Mouse (Mus musculus): ENCODE results near the gene Drd4. TPM values are rescaled to one million over a fixed set of nuclear protein-coding genes. Genes with fewer than 3 reads are reported as not detected.
"Not testable (repeated sequence)": the region's sequence is repeated elsewhere in the genome, so short reads cannot be mapped to it uniquely, and the experiment has no call there.

The Drd4 gene
- polyA plus RNA-seq (2014; fragmentation: Nextera tagmentation; extraction: Ambion mirVana) = 1.0 and 1.4 TPM in 2 replicates

- Histone ChIP-seq H3K9me3 (ENCODE audit: low read depth, low read length) (no peaks in the 10 kb centered on the region), H3K4me1 (ENCODE audit: insufficient read depth) (peaks cover 11% of the 10 kb centered on the region), H3K9ac (peak within 1 kb of the TSS; percentile 46), H3K4me2 (peak within 1 kb of the TSS; percentile 86), H3K4me3 (ENCODE audit: low read depth, low read length) (peak within 1 kb of the TSS; percentile 43), H3K36me3 (ENCODE audit: insufficient read depth) (peaks cover 6% of the 10 kb centered on the region; the same call in 1 of the 2 replicates), H3K27me3 (ENCODE audit: insufficient read depth, low read length) (peaks cover 50% of the 10 kb centered on the region), H3K27ac (ENCODE audit: low read depth) (no peak within 1 kb of the TSS)
- no peak for TF ChIP-seq CTCF (IDR thresholded peaks at IDR 0.05; ENCODE audit: low read depth)
- peak; percentile 78 for DNase-seq
- WGBS = 2% methylated on average over 46 of the region's 46 CpGs
- peak; percentile 84 for ATAC-seq (ENCODE audit: insufficient read depth)
Observed at GRCm38 (mm10) chr7:141291921-141292582, at the start of gene Drd4. Gene Drd4, plus strand, starts transcription at chr7:141292006.

GRCm38 (mm10) chr7:141250486-141250885, 41.3 kb upstream of the Drd4 start:
- not testable (repeated sequence) for H3K9me3 ChIP-seq (ENCODE audit: low read depth, low read length); H3K27ac ChIP-seq (ENCODE audit: low read depth); H3K27me3 ChIP-seq (ENCODE audit: insufficient read depth, low read length); DNase-seq; H3K4me2 ChIP-seq; H3K9ac ChIP-seq; H3K4me1 ChIP-seq (ENCODE audit: insufficient read depth); ATAC-seq (ENCODE audit: insufficient read depth); H3K4me3 ChIP-seq (ENCODE audit: low read depth, low read length)
- H3K36me3 ChIP-seq (ENCODE audit: insufficient read depth) = peaks cover 94% of the 10 kb centered on the region
- 78% methylated on average over 4 of the region's 4 CpGs for WGBS

GRCm38 (mm10) chr7:141256159-141256558, 35.6 kb upstream of the Drd4 start:
- Histone ChIP-seq H3K27me3 (ENCODE audit: insufficient read depth, low read length) (no peaks in the 10 kb centered on the region), H3K4me3 (ENCODE audit: low read depth, low read length) (no peak overlapping the region), H3K36me3 (ENCODE audit: insufficient read depth) (peaks cover 96% of the 10 kb centered on the region), H3K4me1 (ENCODE audit: insufficient read depth) (no peaks in the 10 kb centered on the region), H3K4me2 (no peak overlapping the region), H3K9ac (no peak overlapping the region), H3K27ac (ENCODE audit: low read depth) (no peak overlapping the region), H3K9me3 (ENCODE audit: low read depth, low read length) (no peaks in the 10 kb centered on the region)
- WGBS = 91% methylated on average over 10 of the region's 10 CpGs
- ATAC-seq (ENCODE audit: insufficient read depth) (no peak), DNase-seq (no peak)
- no peak for TF ChIP-seq CTCF (IDR thresholded peaks at IDR 0.05; ENCODE audit: low read depth)

GRCm38 (mm10) chr7:141261480-141261879, 30.3 kb upstream of the Drd4 start:
- H3K4me3 ChIP-seq (ENCODE audit: low read depth, low read length) = no peak overlapping the region
- no peak for DNase-seq
- 86% methylated on average over 3 of the region's 3 CpGs for WGBS
- no peak overlapping the region for H3K27ac ChIP-seq (ENCODE audit: low read depth)
- H3K4me2 ChIP-seq = no peak overlapping the region
- TF ChIP-seq CTCF (IDR thresholded peaks at IDR 0.05; ENCODE audit: low read depth) = no peak
- H3K9ac ChIP-seq = no peak overlapping the region
- H3K9me3 ChIP-seq (ENCODE audit: low read depth, low read length) = no peaks in the 10 kb centered on the region
- H3K27me3 ChIP-seq (ENCODE audit: insufficient read depth, low read length) = no peaks in the 10 kb centered on the region
- ATAC-seq (ENCODE audit: insufficient read depth) = no peak
- peaks cover 80% of the 10 kb centered on the region for H3K36me3 ChIP-seq (ENCODE audit: insufficient read depth)
- H3K4me1 ChIP-seq (ENCODE audit: insufficient read depth) = no peaks in the 10 kb centered on the region

GRCm38 (mm10) chr7:141263640-141264039, 28.2 kb upstream of the Drd4 start:
- no peak for TF ChIP-seq CTCF (IDR thresholded peaks at IDR 0.05; ENCODE audit: low read depth)
- ATAC-seq (ENCODE audit: insufficient read depth) (no peak), DNase-seq (no peak)
- no peak overlapping the region for H3K9ac ChIP-seq
- no peaks in the 10 kb centered on the region for H3K4me1 ChIP-seq (ENCODE audit: insufficient read depth)
- no peaks in the 10 kb centered on the region for H3K9me3 ChIP-seq (ENCODE audit: low read depth, low read length)
- no peak overlapping the region for H3K27ac ChIP-seq (ENCODE audit: low read depth)
- H3K27me3 ChIP-seq (ENCODE audit: insufficient read depth, low read length) = no peaks in the 10 kb centered on the region
- no peak overlapping the region for H3K4me3 ChIP-seq (ENCODE audit: low read depth, low read length)
- peaks cover 58% of the 10 kb centered on the region for H3K36me3 ChIP-seq (ENCODE audit: insufficient read depth)
- no peak overlapping the region for H3K4me2 ChIP-seq
- WGBS = 82% methylated on average over 13 of the region's 13 CpGs

- no peak for TF ChIP-seq CTCF (IDR thresholded peaks at IDR 0.05; ENCODE audit: low read depth)
- H3K27ac ChIP-seq (ENCODE audit: low read depth) = no peak overlapping the region
- no peak overlapping the region for H3K4me2 ChIP-seq
- no peaks in the 10 kb centered on the region for H3K27me3 ChIP-seq (ENCODE audit: insufficient read depth, low read length)
- no peaks in the 10 kb centered on the region for H3K4me1 ChIP-seq (ENCODE audit: insufficient read depth)
- H3K9ac ChIP-seq = no peak overlapping the region
- WGBS = 74% methylated on average over 11 of the region's 11 CpGs
- peaks cover 53% of the 10 kb centered on the region for H3K36me3 ChIP-seq (ENCODE audit: insufficient read depth)
- DNase-seq (no peak), ATAC-seq (ENCODE audit: insufficient read depth) (no peak)
- no peaks in the 10 kb centered on the region for H3K9me3 ChIP-seq (ENCODE audit: low read depth, low read length)
- no peak overlapping the region for H3K4me3 ChIP-seq (ENCODE audit: low read depth, low read length)
Observed at GRCm38 (mm10) chr7:141264041-141264700, 27.6 kb upstream of the Drd4 start.

GRCm38 (mm10) chr7:141264761-141265410, 26.9 kb upstream of the Drd4 start:
- H3K4me2 ChIP-seq = peak overlapping the region; percentile 75
- H3K4me1 ChIP-seq (ENCODE audit: insufficient read depth) = no peaks in the 10 kb centered on the region
- H3K9me3 ChIP-seq (ENCODE audit: low read depth, low read length) = no peaks in the 10 kb centered on the region
- H3K27me3 ChIP-seq (ENCODE audit: insufficient read depth, low read length) = no peaks in the 10 kb centered on the region
- H3K9ac ChIP-seq = no peak overlapping the region
- no peak overlapping the region for H3K4me3 ChIP-seq (ENCODE audit: low read depth, low read length)
- DNase-seq (peak; percentile 67), ATAC-seq (ENCODE audit: insufficient read depth) (peak; percentile 55; the same call in 1 of the 2 replicates)
- WGBS = 29% methylated on average over 12 of the region's 12 CpGs
- H3K36me3 ChIP-seq (ENCODE audit: insufficient read depth) = peaks cover 46% of the 10 kb centered on the region
- no peak overlapping the region for H3K27ac ChIP-seq (ENCODE audit: low read depth)
- TF ChIP-seq CTCF (IDR thresholded peaks at IDR 0.05; ENCODE audit: low read depth) = peak; percentile 69
